Mouse (Mus musculus): Measurements from ENCODE around the gene Nipa2.

DNA sequence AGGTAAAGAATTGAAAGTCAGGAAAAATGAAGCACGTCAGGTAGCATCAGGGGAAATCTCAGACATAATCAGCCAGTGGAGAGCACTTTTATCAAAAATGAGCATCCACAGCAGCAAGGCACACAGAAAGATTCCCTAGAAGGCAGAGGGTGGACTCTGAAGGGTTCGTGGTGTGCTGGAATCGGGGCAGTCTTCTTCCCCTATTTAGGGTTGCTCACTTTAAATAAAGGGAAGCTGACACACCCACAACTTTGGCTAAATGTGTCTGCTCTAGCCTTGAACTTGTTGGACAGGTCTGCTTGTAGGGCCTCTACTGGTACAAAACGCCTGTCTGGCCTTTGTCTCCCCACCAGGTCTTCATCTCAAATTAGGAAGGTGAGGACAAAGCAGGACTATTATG, 73.7 kb downstream of the Nipa2 start:
- TF ChIP-seq MAFK (IDR thresholded peaks at IDR 0.05; ENCODE audit: insufficient replicate concordance, low read length) = no peak
- no peak for TF ChIP-seq CTCF (conservative IDR thresholded peaks at IDR 0.05 in 1 of 2, IDR thresholded peaks at IDR 0.05 in 1 of 2; ENCODE audit: low read depth in 2 of 2, low read length in 2 of 2)
- TF ChIP-seq ZKSCAN1 (IDR thresholded peaks at IDR 0.05; ENCODE audit: borderline replicate concordance, low read depth, low read length) = no peak
- TF ChIP-seq CHD1 (IDR thresholded peaks at IDR 0.05; ENCODE audit: low read depth, low read length) = no peak
- no peak for TF ChIP-seq MAZ (IDR thresholded peaks at IDR 0.05; ENCODE audit: low read depth, low read length)
- TF ChIP-seq MYC (IDR thresholded peaks at IDR 0.05; ENCODE audit: low read depth, low read length) = no peak
- no peak for TF ChIP-seq TBP (conservative IDR thresholded peaks at IDR 0.05; ENCODE audit: low read depth, low read length)
- no peak for TF ChIP-seq SIN3A (IDR thresholded peaks at IDR 0.05; ENCODE audit: low read length)
- TF ChIP-seq HCFC1 (IDR thresholded peaks at IDR 0.05; ENCODE audit: low read depth, low read length) = no peak
- no peak for TF ChIP-seq POLR2A (IDR thresholded peaks at IDR 0.05; ENCODE audit: low read depth, low read length)
- TF ChIP-seq JUND (conservative IDR thresholded peaks at IDR 0.05; ENCODE audit: low read depth, low read length) = no peak
